Mouse (Mus musculus): Measurements from ENCODE around the gene Krt88. TPM values are rescaled to one million over a fixed set of nuclear protein-coding genes. Genes with fewer than 3 reads are reported as not detected.
A peak's percentile ranks its signal among the peaks of the same experiment; 100 is the strongest.

Krt88 gene
- polyA plus RNA-seq, 1 experiment from 2014 or later = not detected

DNA sequence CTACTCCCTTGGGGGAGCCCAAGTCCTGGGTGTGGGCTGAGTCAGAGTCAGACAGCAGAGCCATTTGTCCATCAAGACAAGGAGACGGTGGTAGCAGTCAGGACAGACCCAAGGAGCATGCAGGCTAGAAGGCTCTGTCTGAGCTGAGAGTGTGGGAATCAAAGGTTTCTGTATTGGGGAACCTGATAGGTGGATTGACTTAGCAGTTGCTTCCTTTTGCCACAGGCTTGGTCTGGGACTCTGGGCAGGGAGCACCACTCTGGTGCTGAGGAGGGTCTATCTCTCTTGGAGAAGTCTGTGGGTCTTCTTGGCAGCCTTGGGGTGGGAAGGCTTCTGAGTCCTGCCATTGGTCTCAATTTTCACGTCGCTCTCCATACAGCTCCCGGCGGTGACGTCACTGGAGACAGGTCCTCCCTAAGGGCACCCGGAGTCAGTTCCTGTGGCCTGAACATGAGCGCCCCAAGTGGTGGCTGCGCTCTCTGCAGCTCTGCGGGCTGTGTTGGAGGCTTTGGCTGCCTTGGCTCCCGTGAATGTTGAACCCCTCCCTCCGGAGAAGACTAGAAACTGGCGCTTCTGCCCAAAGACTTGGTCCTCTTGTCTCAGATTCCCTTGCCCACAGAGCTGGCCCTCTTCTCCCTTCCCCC is 5.7 kb downstream of the Krt88 start:
- Histone ChIP-seq H3K4me3 (peak overlapping the region; percentile 24; the same call in 1 of the 2 replicates), H3K27ac (no peak overlapping the region), H3K36me3 (no peaks in the 10 kb centered on the region), H3K9me3 (no peaks in the 10 kb centered on the region), H3K4me1 (peaks cover 7% of the 10 kb centered on the region), H3K27me3 (ENCODE audit: insufficient read depth, poor library complexity, severe bottlenecking) (peaks cover 13% of the 10 kb centered on the region; the same call in 1 of the 2 replicates)
- DNase-seq (ENCODE audit: low spot score) = peak; percentile 81
- 4% methylated on average over 13 of the region's 13 CpGs for WGBS

DNA sequence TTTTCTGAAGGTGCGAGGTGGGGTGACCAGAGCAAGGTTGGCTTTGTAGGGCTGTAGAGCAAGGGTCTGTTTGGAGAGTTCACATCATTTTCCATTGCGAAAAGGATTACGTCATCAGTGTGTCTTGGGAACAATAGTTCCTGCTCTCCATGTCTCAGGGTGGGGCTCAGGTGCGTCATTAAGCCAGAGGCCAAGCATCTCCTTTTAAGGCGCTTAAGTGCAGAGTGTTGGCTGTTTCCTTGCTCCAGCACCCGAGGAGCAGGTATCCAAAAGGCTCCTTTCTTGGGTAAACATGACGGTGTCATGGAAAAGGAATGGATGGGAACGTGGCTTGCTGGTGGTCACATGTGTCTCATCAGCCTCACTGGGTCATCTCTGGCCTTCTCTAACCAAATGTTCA is 7.2 kb downstream of the Krt88 start:
- Histone ChIP-seq H3K27me3 (ENCODE audit: insufficient read depth, poor library complexity, severe bottlenecking) (peaks cover 18% of the 10 kb centered on the region; the same call in 1 of the 2 replicates), H3K9me3 (no peaks in the 10 kb centered on the region)
- WGBS = 79% methylated on average over 8 of the region's 8 CpGs

DNA sequence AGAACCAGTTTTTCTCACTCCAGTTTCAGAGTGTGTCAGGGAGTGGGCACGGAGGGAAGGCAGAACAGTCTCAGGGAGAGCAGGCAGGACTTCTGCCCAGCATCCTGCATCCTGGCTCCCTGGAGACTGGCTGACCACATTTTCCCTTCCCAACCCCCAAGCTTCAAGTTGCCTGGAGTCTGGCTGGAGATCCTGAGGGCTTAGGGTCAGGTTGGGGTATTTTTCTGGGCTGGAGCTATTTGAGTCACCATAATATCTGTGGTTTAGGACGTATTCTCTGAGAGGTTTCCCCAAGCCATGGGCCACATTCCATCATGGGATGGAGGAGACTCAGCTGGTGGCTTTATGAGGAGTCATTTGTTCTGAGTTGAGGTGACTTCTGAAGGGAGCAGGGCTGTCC is 7.7 kb downstream of the Krt88 start:
- Histone ChIP-seq H3K36me3 (no peaks in the 10 kb centered on the region), H3K4me3 (no peak overlapping the region), H3K4me1 (peaks cover 7% of the 10 kb centered on the region), H3K9me3 (no peaks in the 10 kb centered on the region), H3K27me3 (ENCODE audit: insufficient read depth, poor library complexity, severe bottlenecking) (peaks cover 18% of the 10 kb centered on the region; the same call in 1 of the 2 replicates), H3K27ac (no peak overlapping the region)
- DNase-seq (ENCODE audit: low spot score) = no peak
- 82% methylated on average over 2 of the region's 2 CpGs for WGBS

More for the DNA sequence above, 7.2 kb downstream of the Krt88 start:
- DNase-seq (ENCODE audit: low spot score) = no peak
- peaks cover 7% of the 10 kb centered on the region for H3K4me1 ChIP-seq
- no peak overlapping the region for H3K27ac ChIP-seq
- no peaks in the 10 kb centered on the region for H3K36me3 ChIP-seq
- no peak overlapping the region for H3K4me3 ChIP-seq

DNA sequence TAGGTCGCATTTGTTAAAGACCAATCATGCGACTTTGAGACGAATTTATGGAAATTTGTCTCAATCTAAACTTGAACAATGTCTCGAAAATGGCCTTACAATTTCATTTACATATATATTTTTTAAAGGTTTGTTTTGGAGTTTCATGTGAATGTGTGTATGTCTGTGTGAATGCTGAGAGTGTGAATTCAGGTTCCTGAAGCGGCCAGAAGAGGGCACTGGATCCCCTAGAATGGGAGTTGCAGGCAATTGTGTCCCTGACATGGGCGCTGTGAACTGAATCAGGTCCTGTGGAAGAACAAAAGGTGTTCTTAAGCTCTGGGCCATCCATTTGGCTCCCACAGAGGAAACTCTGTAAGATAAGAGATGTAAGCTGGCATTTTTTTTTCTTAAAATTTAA is 8.3 kb downstream of the Krt88 start:
- no peaks in the 10 kb centered on the region for H3K36me3 ChIP-seq
- 81% methylated on average over 6 of the region's 6 CpGs for WGBS
- DNase-seq (ENCODE audit: low spot score) = no peak
- no peak overlapping the region for H3K4me3 ChIP-seq
- H3K9me3 ChIP-seq = no peaks in the 10 kb centered on the region
- peaks cover 7% of the 10 kb centered on the region for H3K4me1 ChIP-seq
- H3K27me3 ChIP-seq (ENCODE audit: insufficient read depth, poor library complexity, severe bottlenecking) = peaks cover 18% of the 10 kb centered on the region; the same call in 1 of the 2 replicates
- no peak overlapping the region for H3K27ac ChIP-seq

DNA sequence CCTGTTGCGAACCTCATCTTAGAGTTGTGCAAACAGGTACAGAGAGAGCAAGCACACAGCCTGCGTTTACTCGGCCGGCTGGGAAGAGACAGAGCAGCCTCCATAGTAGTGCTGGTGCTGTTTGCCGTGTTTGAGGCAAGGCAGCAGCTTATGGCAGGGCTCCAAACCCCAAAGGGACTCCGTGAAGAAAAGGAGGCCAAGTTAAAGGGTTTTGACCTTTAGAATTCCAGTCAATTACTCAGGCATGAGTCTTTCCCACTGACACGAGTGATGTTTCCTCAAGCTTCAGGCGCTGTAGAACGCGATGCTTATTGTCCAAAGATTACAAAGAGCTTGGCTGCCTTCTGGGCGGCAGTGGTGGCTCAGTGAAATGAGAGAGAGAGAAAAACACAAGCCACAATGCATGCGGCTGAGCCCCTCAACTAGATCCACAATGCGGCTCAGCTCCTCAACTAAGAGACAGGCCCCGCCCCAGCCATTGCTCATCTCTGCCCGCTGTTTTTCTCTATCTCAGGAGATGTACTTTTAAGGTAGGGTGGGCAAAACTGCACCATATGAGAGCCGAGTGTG is 10.9 kb downstream of the Krt88 start:
- peaks cover 13% of the 10 kb centered on the region; the same call in 1 of the 2 replicates for H3K27me3 ChIP-seq (ENCODE audit: insufficient read depth, poor library complexity, severe bottlenecking)
- H3K4me3 ChIP-seq = no peak overlapping the region
- no peak overlapping the region for H3K27ac ChIP-seq
- H3K36me3 ChIP-seq = no peaks in the 10 kb centered on the region
- no peaks in the 10 kb centered on the region for H3K9me3 ChIP-seq
- peaks cover under 1% of the 10 kb centered on the region; the same call in 1 of the 2 replicates for H3K4me1 ChIP-seq
- DNase-seq (ENCODE audit: low spot score) = no peak
- 75% methylated on average over 16 of the region's 16 CpGs for WGBS

DNA sequence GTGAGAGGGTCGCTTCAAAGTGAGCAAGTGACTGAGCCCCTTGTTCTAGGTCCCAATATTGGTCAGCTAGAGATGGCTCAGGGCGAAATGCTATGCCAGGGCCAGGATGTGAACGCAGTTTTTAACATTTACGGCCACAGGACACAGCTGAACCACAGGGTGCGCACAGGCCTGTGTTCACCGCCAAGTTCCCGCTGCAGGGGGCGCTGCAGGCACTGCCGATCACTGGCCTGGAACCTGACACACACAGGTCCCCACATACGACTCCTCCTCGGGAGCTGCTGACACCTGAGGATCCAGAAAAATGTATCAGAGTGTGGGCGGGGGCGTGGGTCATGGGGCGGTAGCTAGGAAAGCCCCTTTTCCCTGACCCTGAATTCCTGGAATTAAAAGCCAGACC is 11.7 kb downstream of the Krt88 start:
- Histone ChIP-seq H3K4me1 (no peaks in the 10 kb centered on the region), H3K27ac (no peak overlapping the region), H3K9me3 (no peaks in the 10 kb centered on the region), H3K36me3 (no peaks in the 10 kb centered on the region), H3K4me3 (no peak overlapping the region), H3K27me3 (ENCODE audit: insufficient read depth, poor library complexity, severe bottlenecking) (peaks cover 17% of the 10 kb centered on the region)
- 82% methylated on average over 14 of the region's 14 CpGs for WGBS
- no peak for DNase-seq (ENCODE audit: low spot score)

DNA sequence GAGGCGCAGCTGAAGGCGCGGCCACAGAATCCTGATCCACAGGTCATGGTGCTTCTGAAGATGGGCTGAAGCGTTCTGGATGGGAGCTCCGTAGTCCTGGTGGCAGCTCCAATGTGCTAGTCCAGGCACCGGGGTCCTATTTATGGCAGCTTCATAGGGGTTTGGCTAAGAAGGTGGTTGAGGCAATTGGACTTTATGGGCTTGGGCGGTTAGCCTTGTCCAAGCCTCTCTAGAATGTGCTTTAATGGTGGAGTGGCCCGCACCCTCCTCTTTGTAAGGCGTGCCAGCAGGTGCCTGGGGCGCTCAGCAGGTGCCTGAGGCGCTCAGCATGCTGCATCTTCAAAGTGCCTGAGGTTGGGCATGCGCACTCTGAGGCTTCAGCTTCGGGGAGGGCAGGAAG is 16.1 kb downstream of the Krt88 start, which contains the start of gene Krt81:
Gene Krt81 (minus strand): TSS at position 101 of the 400 bp plus-strand sequence.
- no peak within 1 kb of the TSS for H3K27ac ChIP-seq
- no peaks in the 10 kb centered on the region for H3K9me3 ChIP-seq
- no peaks in the 10 kb centered on the region for H3K36me3 ChIP-seq
- H3K27me3 ChIP-seq (ENCODE audit: insufficient read depth, poor library complexity, severe bottlenecking) = peaks cover 12% of the 10 kb centered on the region
- no peak for DNase-seq (ENCODE audit: low spot score)
- WGBS = 72% methylated on average over 13 of the region's 13 CpGs
- no peak within 1 kb of the TSS for H3K4me3 ChIP-seq
- no peaks in the 10 kb centered on the region for H3K4me1 ChIP-seq

DNA sequence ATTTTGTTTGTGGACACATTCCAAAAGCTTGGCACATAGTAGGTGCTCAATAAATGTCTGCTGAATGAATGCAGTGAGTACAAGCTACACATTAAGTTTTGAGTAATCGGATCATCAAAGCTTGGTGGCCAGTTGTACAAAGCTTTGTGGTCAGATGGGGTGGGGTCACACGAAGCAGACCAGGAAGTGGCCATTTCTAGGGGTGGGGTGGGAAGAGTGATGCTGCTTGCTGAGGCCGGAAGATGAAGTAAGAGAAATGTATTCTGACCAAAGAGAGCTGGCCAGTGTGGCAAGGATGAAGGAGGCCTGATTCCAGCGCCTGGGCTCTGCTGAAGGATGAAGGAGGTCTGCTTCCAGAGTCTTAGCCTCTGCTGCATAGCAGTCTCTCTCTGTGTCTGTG is 21.5 kb downstream of the Krt88 start:
- WGBS = 76% methylated on average over 4 of the region's 4 CpGs
- Histone ChIP-seq H3K27me3 (ENCODE audit: insufficient read depth, poor library complexity, severe bottlenecking) (no peaks in the 10 kb centered on the region), H3K27ac (no peak overlapping the region), H3K4me1 (no peaks in the 10 kb centered on the region), H3K4me3 (no peak overlapping the region), H3K9me3 (no peaks in the 10 kb centered on the region), H3K36me3 (no peaks in the 10 kb centered on the region)
- no peak for DNase-seq (ENCODE audit: low spot score)

DNA sequence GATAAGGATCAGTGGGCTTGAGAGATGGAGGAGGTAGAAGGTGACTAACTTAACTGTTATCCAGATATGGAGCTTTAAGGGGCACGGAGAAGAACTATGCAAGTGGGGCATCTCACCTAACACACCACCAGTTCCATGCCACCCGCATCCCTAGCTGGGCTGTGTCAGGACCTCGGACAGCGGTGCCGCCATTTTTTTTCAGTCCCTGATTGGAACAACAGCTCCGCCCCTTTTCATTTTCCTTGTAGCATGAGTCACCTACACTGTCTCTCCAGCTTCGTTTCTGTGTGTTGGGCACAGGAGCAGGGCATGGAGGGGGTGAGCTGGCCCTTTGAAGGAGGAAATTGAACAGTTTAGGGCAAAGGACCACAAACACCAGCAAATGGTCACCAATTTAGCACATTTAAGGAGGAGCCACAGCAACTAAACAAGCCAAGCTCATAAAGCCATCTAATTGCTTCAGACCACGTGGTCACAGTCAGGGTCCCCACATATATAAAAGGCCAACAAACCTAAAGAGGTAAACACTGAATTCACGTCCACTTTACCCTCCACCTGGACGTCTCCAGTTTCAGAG is 25.5 kb downstream of the Krt88 start, which contains the start of gene Krt86:
Gene Krt86 (plus strand): TSS at position 527 of the 577 bp plus-strand sequence.
- WGBS = 18% methylated on average over 10 of the region's 10 CpGs
- no peaks in the 10 kb centered on the region for H3K9me3 ChIP-seq

DNA sequence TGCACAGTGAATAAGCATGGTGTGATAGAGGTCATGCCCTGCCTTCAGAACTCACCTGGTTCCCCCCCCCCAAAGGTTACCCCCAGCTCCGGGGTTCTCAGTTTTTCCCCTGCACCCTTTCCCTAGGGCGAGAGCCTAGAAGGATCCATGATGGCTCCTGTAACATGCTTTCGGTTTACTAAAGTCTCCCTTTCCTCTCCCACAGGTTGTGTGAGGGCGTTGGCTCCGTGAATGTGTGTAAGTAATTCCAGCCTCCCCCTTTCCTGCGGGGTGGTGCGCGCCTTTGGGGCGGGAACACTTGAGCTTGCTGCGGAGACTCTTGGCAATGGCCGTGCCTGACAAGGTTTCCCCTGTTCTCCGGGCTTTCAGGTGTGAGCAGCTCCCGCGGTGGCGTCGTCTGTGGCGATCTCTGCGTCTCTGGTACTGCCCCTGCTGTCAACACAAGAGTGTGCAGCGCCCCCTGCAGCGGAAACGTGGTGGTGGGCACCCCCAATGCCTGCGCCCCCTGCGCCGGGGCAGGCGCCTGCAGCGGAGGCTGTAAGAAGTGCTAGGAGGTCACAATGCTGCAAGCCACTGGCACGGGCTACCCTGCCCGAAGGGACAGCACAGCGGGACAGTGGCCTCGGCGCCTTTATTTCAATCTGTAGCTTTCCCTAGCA is 31.6 kb downstream of the Krt88 start:
- peaks cover 6% of the 10 kb centered on the region for H3K4me1 ChIP-seq
- peak overlapping the region; percentile 49 for H3K4me3 ChIP-seq
- peaks cover 71% of the 10 kb centered on the region for H3K27me3 ChIP-seq (ENCODE audit: insufficient read depth, poor library complexity, severe bottlenecking)
- no peak for DNase-seq (ENCODE audit: low spot score)
- no peaks in the 10 kb centered on the region for H3K9me3 ChIP-seq
- WGBS = 7% methylated on average over 31 of the region's 31 CpGs
- no peaks in the 10 kb centered on the region for H3K36me3 ChIP-seq
- no peak overlapping the region for H3K27ac ChIP-seq

More for the DNA sequence above, 25.5 kb downstream of the Krt88 start, which contains the start of gene Krt86:
- H3K27ac ChIP-seq = no peak within 1 kb of the TSS
- H3K36me3 ChIP-seq = no peaks in the 10 kb centered on the region
- H3K4me3 ChIP-seq = no peak within 1 kb of the TSS
- peak; percentile 87 for DNase-seq (ENCODE audit: low spot score)
- H3K4me1 ChIP-seq = no peaks in the 10 kb centered on the region
- H3K27me3 ChIP-seq (ENCODE audit: insufficient read depth, poor library complexity, severe bottlenecking) = peaks cover 20% of the 10 kb centered on the region

DNA sequence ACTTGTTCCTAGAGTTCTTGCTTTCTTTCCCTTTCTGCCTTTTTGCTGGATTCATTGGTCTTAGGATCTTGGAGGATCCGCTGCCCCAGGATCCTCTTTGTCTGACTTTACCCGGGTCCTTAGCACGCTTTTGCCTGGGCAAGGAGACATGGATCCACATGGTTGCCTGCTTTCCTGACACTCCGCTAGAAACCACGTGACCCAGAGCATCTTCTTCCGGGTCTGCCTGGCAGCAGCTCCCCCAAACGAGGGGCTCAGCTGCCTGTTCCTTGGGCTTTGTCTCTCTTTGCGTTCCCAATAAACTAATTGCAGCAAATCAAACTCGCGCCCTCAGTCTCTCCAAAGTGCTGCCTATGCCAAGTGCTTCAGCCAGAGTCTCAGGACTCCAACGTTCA is 32.1 kb downstream of the Krt88 start:
- 31% methylated on average over 11 of the region's 11 CpGs for WGBS
- Histone ChIP-seq H3K27me3 (ENCODE audit: insufficient read depth, poor library complexity, severe bottlenecking) (peaks cover 71% of the 10 kb centered on the region), H3K27ac (no peak overlapping the region), H3K4me3 (peak overlapping the region; percentile 49), H3K4me1 (peaks cover 11% of the 10 kb centered on the region), H3K36me3 (no peaks in the 10 kb centered on the region), H3K9me3 (no peaks in the 10 kb centered on the region)
- DNase-seq (ENCODE audit: low spot score) = no peak

DNA sequence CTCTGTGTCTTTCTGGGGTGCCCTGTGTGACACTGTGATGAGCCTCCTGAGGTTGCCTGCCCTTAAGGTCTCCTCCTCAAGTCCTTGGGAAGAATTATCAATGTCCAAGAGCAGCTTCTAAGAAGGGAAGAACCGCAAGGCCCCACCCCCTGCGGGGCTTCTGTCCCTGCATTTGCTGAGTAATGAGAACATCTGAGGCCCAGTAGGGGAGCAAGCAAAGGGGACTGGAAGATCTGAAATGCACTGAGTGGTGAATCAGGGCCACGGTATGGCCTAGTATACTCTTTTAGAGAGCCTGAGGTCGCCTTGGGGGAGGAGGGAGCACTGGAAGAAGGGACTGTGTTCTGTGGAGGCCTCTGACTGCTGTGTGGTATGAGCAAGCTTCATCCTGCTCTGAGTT is 34.5 kb downstream of the Krt88 start:
- Histone ChIP-seq H3K36me3 (no peaks in the 10 kb centered on the region), H3K9me3 (no peaks in the 10 kb centered on the region), H3K27ac (no peak overlapping the region), H3K4me3 (no peak overlapping the region), H3K4me1 (peaks cover 22% of the 10 kb centered on the region), H3K27me3 (ENCODE audit: insufficient read depth, poor library complexity, severe bottlenecking) (peaks cover 58% of the 10 kb centered on the region)
- 41% methylated on average over 4 of the region's 4 CpGs for WGBS
- DNase-seq (ENCODE audit: low spot score) = no peak

DNA sequence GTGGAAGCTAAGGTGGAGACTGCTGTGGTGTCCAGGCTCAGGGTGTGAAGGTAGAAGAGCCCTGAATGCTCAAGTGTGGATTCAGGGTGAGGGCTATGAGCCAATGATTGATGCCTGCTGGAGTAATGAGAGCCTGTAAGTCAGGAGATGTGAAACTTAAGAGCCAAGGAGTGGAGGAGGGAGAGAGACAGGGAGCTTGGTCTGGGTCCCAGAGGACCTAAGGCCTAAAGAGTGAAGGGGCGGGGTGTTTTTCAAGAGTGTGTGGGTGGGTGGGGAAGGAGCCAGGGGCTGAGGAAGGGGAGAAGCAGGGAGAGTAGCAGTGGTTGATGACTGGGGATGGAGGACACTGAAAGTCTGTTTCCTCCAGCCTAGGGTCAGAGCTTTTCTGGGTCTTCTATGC is 36.1 kb downstream of the Krt88 start:
- H3K27me3 ChIP-seq (ENCODE audit: insufficient read depth, poor library complexity, severe bottlenecking) = peaks cover 50% of the 10 kb centered on the region
- WGBS = 78% methylated on average over 1 of the region's 1 CpGs
- DNase-seq (ENCODE audit: low spot score) = no peak
- no peaks in the 10 kb centered on the region for H3K9me3 ChIP-seq
- H3K4me3 ChIP-seq = no peak overlapping the region
- no peak overlapping the region for H3K27ac ChIP-seq
- H3K36me3 ChIP-seq = no peaks in the 10 kb centered on the region
- H3K4me1 ChIP-seq = peaks cover 22% of the 10 kb centered on the region

Measured in heart, embryonic 10.5 days (tissue).